Mouse (Mus musculus) left cerebral cortex, postnatal 25 days (tissue): ENCODE measurements at regions not wholly inside any gene's neighbourhood (a gene's known extent, or its start where the extent isn't known, plus 50 kb on each side); places are given as distances from the start of the nearest gene placed in this dataset.

Experiments
- DNase-seq, 2 experiments: peaks; one replicate each; pipeline ENCODE4 v3.0.0; 2022; ENCODE audit warnings: low spot score in 2 of 2, mixed read lengths in 1 of 2
- intact Hi-C: fragments of 180-260 bp; cut with DNase I; formaldehyde crosslinking; loops from one replicate; pipeline ENCODE4 v1.15.1; 2025

DNA sequence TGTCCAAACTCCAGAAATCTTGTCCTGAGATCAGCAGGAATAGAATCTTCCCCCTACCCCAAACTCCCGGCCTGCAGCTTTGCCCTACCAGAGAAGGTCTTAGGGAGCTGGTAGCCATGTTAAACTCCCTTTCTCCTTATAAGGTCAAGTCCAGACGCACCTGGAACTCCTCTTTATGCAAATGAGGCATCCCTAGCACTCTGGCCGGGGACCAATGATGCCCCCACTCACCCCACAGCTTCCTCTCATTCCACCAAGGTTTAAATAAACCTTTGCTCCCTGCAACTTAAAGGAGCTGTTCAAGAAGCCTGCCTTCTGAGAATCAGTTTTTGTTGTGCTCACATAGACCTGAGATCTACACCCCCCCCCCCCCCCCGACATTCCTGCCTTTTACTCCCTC lies 158.6 kb upstream of the Gimd1 start:
- intact Hi-C loops: loop anchor here (10.0 kb wide), 1 partner anchor 656 kb away; no protein-coding TSS in a partner anchor
- no peak for DNase-seq

- intact Hi-C loops: loop anchor here (5.0 to 10.0 kb wide), 3 partner anchors 225 to 663 kb away; no protein-coding TSS in a partner anchor
- peak in 1 of 2 experiments; percentile 3 for DNase-seq
These were observed 151.9 kb upstream of the Gimd1 start for GRCm38 (mm10) chr3:132477768-132478167.

GRCm38 (mm10) chr3:132479275-132479674 lies 150.3 kb upstream of the Gimd1 start:
- intact Hi-C loops: loop anchor here (5.0 to 10.0 kb wide), 3 partner anchors 227 to 664 kb away; no protein-coding TSS in a partner anchor
- no peak for DNase-seq

DNA sequence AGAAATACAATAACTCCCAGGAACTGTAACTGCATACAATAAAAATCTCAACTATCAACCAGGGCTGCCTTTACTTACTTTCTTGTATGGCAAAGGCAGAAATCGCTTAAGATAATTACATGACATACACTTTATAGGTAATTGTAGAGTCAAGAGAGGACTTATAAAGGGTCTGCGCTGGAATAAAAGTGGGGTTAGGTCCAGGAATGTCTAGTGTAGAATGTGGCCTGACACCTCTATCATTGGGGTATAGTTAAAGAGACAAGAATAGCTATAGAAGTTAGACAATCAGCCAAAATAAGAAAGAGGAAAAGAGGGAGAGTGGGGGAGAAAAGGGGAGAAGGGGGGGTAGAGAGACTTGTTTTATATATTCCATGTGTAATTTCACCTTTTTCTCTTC lies 144.8 kb upstream of the Gimd1 start:
- DNase-seq: no peak
- intact Hi-C loops: no loop called here

GRCm38 (mm10) chr3:132485553-132485952 lies 144.1 kb upstream of the Gimd1 start:
- intact Hi-C loops: no loop called here
- no peak for DNase-seq

- intact Hi-C loops: loop anchor here (5.0 kb wide), 1 partner anchor 121 kb away; the partner anchor contains the start of gene Gimd1
- DNase-seq: peak; percentile 24 to 50
These were observed 123.5 kb upstream of the Gimd1 start for GRCm38 (mm10) chr3:132506095-132506494.

DNA sequence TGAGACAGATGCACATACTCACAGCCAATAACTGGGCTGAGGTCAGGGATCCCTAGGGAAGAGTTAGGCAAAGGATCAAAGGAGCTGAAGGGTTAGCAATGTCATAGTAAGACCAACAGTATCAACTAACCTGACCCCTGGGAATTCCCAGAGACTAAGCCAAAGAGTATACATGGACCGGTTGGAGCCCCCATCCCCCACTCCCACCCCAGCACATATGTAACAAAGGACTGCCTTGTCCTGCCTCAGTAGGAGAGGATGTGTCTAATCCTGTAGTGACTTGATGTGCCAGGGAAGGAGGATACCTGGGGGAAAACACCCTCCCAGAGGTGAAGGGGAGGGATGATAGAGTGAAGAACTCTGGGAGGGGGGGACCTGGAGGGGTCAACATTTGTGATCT lies 119.4 kb upstream of the Gimd1 start:
- intact Hi-C loops: no loop called here
- DNase-seq: no peak

DNA sequence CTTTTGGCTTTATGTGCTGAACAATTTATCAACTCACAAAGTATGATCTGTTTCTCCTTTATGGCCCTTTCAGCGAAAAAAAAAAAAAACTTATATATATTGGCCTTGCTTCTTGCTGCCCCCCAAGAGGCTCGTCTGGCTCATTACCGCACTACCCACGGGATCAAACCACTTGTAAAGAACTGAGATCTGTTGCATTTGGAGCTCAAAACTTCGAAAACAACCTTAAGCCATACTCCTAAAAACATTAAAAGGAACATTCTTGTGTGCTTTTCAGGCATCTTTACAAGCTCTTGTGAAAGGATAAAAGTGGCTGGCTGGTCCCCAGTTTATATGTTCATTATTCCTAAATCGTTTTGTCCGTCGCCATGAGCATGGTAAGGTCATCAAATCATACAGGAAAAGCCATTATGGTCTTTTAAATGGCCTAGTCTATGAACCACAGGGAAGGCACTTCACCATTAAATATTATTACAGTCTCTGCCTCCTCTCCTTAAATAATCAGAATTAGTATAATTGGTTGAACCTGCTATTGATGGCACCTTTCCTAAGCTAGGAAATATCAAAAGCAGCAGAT lies 117.0 kb upstream of the Gimd1 start:
- intact Hi-C loops: no loop called here
- DNase-seq: no peak

DNA sequence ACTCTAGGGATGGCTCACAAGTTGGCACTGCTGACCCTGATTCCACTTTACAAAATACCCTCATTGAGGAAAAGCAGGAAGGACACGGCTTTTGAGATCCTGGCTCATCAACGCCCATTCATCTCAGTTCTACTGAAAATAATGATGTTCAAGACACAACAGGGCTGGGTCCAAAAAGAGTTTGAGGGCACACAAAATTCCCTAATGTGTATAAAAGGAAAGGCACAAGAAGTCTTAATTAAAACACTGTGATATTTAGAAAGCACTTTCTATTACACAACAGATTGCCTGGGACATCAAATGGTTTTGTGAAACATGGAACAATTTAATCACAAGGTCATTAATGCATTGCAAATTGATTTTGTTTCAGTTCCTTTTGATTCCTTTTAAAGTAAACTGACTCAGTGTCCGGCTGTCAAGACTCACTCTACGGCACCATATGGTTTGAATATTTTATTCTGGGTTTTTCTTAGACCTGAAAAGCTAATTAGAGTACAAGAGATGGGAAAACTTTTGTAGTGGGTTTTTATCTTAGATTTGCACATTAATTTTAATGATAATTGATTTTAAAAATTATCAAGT lies 96.2 kb upstream of the Gimd1 start:
- intact Hi-C loops: no loop called here
- no peak for DNase-seq

- DNase-seq: no peak
- intact Hi-C loops: no loop called here
These were observed 89.6 kb upstream of the Gimd1 start for GRCm38 (mm10) chr3:132539780-132540658.

DNA sequence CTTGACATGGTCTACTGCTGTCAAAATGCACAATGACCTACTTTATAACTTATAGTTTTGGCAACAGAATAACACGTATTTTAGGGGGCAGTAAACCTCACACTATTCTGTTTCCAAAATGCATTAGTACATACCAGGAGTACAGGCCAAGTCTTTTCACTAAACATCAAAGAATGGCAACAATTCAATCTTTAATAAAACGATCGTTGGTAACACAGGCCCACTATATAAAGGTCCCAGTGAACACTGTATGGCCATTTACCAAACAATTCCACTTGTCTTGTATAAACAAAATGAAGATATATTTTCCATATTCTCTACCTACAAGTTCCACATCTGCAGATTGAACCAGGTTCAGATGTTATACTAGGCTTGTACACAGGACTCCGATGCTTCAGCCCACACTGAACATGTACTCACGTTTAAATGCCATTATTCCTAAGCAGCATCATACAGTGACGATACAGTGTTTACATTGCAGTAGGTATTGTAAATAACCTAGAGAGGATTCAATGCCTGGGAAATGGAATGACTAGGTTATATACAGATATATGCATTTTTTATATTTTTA lies 78.3 kb upstream of the Gimd1 start:
- DNase-seq: no peak
- intact Hi-C loops: no loop called here

- intact Hi-C loops: no loop called here
- no peak for DNase-seq
These were observed 63.9 kb upstream of the Gimd1 start for GRCm38 (mm10) chr3:132565755-132566154.

DNA sequence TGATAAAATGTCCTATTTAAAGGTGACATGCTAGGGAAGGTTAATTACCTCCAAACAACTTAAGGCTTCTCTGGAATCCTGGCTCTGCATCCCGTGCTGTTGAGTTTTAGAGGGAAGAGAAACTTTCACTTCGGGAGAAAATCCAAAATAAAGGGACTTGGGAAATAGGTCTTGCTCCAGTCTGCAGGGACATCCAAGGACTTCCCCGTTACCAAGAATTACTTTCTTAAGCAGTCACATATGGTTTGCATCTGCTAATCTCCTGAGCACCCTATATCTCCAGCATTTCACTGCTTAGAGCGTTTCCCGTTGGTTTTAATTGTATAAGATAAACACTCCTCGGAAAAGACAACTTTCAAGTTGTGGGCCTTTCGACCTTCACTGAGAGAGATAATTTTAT lies 63.3 kb upstream of the Gimd1 start:
- intact Hi-C loops: no loop called here

More for the DNA sequence above, 63.3 kb upstream of the Gimd1 start:
- no peak for DNase-seq
